Mouse (Mus musculus) c-Kit-positive CD71-positive TER-119-negative erythroid progenitor cells, embryonic 14.5 days (primary cell): ENCODE measurements around the gene Cep85l.

Experiments used
- DNase-seq: peaks from one replicate; pipeline ENCODE4 v3.0.0-alpha.2; 2013; ENCODE audit warnings: low read depth

Gene Cep85l

GRCm38 (mm10) chr10:53394923-53395629 lies 15.3 kb upstream of the Cep85l start:
- DNase-seq: no peak

DNA sequence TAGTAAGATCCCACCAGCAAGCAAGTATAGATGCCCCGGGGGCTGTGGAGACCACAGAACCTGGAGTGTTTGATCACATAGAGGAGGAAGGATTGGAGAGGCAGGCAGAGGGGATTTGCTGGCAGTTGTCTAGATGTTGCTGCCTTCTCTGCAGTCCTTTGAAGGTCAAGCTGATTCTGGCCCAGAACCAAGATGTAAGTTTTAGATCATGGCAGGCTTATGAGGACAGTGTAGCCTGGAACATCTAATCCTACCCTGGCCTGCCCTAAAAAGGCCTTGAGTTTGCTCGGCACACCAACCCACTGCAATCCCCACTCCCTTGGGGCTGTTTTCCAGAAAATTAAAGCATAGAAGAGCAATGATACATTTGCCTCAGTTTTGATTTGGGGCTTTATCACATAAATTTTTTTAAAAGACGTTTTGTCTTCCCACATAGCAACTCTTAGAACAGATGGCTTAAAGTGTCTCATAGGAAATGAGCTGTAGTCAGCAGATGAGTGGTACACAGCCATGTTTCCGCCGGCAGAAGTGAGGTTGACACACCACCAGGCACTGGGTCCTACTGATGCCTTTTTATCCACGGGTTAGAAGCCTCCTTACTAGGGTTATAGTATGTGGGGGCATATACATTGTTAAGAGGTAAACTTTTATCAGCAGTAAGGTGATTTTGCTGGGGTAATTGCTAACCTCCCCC lies 8.6 kb upstream of the Cep85l start:
- DNase-seq: no peak

- no peak for DNase-seq
Observed at GRCm38 (mm10) chr10:53385438-53385837, 5.7 kb upstream of the Cep85l start.

GRCm38 (mm10) chr10:53384896-53385295 lies 5.1 kb upstream of the Cep85l start:
- DNase-seq: no peak

DNA sequence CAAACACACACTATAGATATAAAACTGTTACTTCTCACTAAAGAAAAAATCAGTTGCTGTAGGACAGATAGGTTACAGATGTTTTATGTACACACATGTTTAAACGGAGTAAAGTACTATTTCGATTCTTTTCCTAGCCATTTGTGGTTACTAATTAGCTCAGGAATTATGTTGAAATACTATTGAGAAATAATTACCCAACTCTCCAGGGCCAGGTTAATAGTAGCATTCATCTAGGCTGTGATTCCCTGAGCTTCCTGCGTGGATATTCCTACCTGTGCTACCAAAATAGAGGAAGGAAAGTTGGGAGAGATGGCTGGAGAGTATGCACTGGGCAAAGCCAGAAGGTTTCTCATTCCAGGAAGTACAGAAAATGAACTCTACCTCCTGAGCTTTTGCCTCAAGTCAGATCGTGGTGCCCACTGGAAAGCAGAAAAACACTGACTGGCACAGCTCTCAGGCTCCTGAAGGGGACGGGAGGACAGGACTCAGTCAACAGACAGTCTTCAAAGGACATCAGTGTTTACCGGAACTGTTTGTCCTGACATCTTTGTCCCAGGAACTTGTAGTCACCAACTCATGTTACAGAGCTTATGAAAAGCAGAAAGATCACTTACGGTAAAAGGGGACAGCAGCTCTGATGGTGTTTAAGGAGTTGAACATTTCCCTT lies 3.1 kb upstream of the Cep85l start:
- no peak for DNase-seq

DNA sequence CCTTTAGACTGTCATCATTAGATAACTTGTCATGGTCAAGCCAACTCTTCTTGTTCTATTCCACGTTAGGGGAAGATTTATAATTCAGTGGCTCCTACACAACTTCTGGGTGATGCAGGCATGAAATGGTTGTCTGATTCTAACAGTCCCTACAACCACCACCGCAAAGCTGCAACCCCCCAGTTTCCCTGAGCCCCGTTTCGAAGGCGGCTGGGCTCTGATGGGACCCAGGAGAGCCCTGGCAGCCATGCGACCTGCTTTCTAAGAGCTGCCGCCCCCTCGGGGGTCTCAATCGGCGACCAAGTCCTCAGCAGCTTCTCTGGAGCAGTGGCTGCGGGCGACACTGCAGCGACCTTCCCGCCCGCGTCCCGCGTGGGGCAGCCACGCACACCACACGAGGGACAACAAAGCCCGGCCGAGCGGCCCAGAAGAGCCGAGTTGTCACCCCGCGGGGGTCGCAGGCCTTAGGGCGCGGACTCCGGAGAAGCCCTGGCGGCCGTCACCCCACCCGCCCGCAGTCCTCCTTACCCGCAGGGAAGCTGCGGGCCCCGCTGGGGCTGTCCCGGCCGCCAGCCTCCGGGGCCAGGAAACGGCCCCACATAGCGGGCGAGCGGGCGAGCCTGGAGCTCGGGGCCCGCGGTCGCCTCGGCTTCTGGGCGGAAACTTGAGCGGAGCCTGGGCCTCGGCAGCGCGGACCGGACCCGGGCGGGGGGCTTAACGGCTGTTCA lies 602 bp downstream of the Cep85l start:
- no peak for DNase-seq

GRCm38 (mm10) chr10:53378296-53378695 lies 1.5 kb downstream of the Cep85l start:
- no peak for DNase-seq

DNA sequence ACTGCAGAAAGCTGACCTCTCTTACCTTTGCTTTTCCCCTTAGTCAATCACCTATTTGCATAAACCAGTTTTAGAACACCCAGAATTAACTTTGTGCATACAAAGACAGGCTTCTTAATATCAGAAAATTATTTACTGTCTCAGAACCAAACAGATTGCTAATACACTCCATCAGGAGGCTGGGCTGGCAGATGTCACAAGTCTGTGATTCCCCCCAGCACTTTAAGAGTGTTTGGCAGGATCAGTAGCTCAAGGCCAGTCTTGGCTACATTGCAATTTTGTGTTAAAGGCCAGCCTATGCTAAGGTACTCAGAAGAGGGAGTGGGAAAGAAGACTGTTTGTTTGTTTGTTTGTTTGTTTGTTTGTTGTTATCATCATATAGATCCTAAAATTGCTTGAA lies 2.7 kb downstream of the Cep85l start:
- no peak for DNase-seq

GRCm38 (mm10) chr10:53373885-53374578 lies 5.7 kb downstream of the Cep85l start:
- no peak for DNase-seq

DNA sequence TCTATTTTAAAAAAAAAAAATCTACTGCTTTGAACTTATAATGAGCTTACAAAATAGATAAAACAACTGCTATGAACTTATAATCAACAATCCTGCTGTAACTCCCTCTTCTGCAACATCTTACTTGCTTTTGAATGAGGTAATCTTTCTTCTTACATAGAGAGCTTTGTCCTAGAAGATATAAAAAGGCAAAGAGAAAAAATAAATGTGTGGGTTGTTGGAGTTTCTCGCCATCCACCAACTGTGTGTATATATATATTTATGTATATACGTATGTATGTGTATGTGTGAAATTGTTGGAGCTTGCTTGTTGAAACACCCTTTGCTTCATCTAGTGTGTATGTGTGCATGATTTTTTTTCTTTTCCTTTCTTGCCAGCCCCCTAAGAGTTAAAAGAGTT lies 12.5 kb downstream of the Cep85l start:
- DNase-seq: no peak

DNA sequence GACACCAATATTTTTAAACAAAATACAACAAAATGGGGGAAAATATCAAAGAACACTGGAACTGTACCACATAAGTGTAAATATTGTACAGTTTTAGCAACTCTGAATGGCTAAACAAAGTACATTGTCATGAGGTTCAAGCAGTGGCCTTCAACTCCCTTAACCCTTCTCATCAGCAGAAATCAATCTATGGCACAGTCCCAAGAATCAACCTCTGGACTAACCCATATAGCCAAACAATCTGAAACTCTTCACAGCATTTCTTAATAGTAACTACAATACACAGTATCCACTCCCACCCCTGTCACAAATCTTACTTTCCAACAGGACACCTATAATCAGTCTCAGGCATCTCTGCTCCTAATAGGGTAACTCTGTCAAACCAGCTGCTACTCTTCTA lies 15.4 kb downstream of the Cep85l start:
- DNase-seq: no peak

GRCm38 (mm10) chr10:53359016-53359415 lies 20.7 kb downstream of the Cep85l start:
- DNase-seq: no peak

GRCm38 (mm10) chr10:53353665-53354064 lies 26.1 kb downstream of the Cep85l start:
- no peak for DNase-seq

DNA sequence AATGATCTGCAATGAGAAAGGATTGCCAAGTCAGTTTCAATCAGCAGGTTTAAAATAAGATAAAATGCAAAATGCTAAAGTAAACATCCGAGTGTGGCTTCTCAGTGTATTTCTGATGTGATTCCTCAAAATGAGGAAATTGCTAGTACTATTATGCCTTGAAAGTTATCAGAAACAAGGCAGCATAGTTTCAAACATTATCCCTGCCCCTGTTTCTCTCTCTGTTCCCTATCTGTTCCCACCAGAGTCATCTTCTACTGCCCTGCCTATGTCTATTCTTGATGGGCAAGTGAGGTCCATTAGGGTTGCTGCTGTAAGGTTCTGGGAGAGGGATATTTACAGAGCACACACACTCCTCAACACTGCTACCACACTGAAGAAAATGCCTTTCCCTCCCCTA lies 30.5 kb downstream of the Cep85l start:
- DNase-seq: no peak

- DNase-seq: peak; percentile 76
Observed at GRCm38 (mm10) chr10:53347787-53348755, 31.7 kb downstream of the Cep85l start.

DNA sequence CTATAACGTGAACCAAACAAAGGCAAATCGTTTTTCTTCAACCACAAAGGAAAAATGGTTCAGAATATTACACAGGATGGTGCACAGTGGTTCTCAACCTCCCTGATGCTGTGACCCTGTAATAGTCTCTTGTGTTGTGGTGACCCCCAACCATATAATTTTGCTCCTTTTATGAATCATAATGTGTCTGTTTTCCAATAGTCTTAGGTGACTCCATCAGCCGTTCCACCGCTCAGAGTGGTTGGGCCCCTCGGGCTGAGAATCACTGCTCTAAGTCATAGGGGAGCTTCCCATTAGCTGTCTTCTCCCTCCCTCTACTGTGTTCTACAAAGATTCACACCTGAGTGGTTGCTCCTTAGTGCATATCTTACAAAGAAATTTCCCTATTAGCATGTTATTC lies 32.8 kb downstream of the Cep85l start:
- no peak for DNase-seq

GRCm38 (mm10) chr10:53346506-53346905 lies 33.2 kb downstream of the Cep85l start:
- DNase-seq: no peak

DNA sequence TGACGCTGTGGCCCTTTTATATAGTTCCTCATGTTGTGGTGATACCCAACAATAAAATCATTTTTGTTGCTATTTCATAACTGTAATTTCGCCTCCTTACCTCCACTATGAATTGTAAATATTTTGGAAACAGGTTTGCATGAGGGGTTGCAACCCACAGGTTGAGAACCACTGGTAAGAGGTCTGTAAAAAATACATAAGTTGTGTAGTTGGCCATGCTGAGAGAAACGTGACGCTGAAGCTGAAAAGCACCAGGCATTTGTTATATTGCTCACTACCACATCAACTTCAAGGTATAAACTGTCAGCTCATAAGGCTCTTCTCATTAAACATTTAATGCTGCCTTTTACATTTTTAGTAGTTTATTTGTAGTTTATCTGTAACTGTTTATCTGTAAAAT lies 34.2 kb downstream of the Cep85l start:
- no peak for DNase-seq

DNA sequence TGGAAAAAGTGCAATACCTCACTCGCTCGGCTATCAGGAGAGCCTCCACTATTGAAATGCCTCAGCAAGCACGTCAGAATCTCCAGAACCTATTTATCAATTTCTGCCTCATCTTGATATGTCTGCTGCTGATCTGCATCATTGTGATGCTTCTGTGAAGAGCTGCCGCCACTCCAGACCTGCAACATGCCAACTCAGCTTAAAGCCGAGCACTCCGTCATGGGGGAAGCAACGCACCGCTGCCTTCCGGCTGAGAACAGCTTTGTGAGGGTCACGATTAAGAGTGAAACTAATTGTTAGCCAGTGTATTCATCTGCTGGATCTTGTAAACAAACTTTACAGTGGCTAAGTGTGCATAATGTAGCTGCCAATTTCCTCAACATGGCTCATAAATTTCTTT lies 35.9 kb downstream of the Cep85l start:
- no peak for DNase-seq

- no peak for DNase-seq
Observed at GRCm38 (mm10) chr10:53343384-53343783, 36.4 kb downstream of the Cep85l start.
